8 mouse cellular contexts compared by ENCODE assay signal in the genomic region with DNA sequence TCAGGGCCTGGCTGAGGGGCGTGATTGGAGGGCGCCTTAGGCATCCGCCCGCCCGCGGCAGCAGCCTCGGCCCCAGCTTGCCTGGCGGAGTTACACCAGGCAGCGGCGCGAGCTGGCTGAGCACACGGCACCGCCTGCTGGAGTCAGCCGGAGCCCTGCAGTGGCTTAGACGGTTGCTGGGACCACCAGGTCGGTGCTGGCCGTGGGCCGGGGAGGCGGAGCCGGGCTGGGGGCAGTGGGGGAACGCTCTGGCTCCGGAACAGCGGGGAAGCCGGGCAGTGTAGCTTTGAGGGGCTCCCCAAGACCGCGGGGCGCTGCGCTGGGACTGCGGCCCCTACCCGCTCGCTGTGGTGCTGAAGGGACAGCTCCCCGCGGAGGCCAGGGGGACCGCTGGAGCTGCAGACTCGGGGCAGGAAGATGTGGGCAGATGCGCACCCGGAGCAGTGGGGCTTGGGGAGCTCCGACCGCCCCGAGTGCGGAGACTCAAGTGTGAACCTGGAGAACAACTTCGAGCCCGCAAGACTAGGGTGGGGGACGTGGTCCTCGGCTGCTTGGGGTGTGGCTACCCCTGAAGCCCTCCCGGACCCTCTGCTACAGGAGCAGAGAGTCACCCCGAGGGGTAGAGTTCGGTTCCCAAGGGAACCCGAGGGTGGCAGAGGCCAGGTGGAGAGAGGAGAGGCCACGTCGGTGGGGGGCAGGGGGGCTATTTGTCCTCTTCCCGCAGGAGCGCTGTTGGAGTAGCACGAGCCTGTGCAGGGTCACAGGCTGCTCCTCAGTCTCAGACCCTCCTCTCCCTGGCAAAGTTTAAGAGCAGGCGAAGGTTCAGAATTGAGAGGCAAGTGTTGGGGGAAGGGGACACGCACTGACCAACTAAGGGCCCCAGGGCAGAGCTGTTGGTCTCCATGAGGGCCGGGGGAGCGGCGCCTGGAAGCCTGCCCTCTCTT. TPM values are rescaled to one million over a fixed set of nuclear protein-coding genes. Genes with fewer than 3 reads are reported as not detected.
DNase-seq lines count a peak whose midpoint lies in the region; ATAC-seq lines count a peak whose summit lies in the region.

No protein-coding gene starts in this region.

- peak; percentile 60 for ATAC-seq in frontal cortex, adult (ENCODE audit: low TSS enrichment)
- peak; percentile 63; the same call in 1 of the 2 replicates for ATAC-seq in liver, embryonic 13.5 days (ENCODE audit: low read depth)

- 2% methylated on average over 58 of the region's 59 CpGs for WGBS in liver, embryonic 13.5 days (ENCODE audit: insufficient replicate concordance)

- H3K9me3 ChIP-seq in liver, embryonic 13.5 days (replicated peaks) = no peaks in the 10 kb centered on the region

- H3K9ac ChIP-seq in liver, embryonic 13.5 days = no peak overlapping the region

- H3K4me2 ChIP-seq in liver, embryonic 13.5 days = peak overlapping the region; percentile 53

- no peak overlapping the region; the same call in 1 of the 2 replicates for H3K4me3 ChIP-seq in liver, embryonic 13.5 days (replicated peaks)

- peaks cover 50% of the 10 kb centered on the region for H3K27me3 ChIP-seq in liver, embryonic 13.5 days
- no peaks in the 10 kb centered on the region for H3K27me3 ChIP-seq in splenic B cell, adult 2 months (ENCODE audit: control insufficient read depth, insufficient read depth, low read length, poor library complexity, severe bottlenecking)

- peaks cover 8% of the 10 kb centered on the region for H3K4me1 ChIP-seq in liver, embryonic 13.5 days (replicated peaks)

- no peaks in the 10 kb centered on the region for H3K36me3 ChIP-seq in liver, embryonic 13.5 days
- no peaks in the 10 kb centered on the region for H3K36me3 ChIP-seq in splenic B cell, adult 2 months (ENCODE audit: control insufficient read depth, insufficient read depth, low read length, poor library complexity, severe bottlenecking)

- no peak overlapping the region for H3K27ac ChIP-seq in liver, embryonic 13.5 days

- DNase-seq in frontal cortex, postnatal 25 days (ENCODE audit: low spot score in 2 of 2) = no peak
- peak; percentile 87 for DNase-seq in embryo, embryonic 10.5 days (ENCODE audit: low spot score)
- DNase-seq in heart, adult 18-20 months = peak; percentile 59 to 84
- DNase-seq in kidney, adult 11 months = peak; percentile 50
- peak; percentile 47 for DNase-seq in liver, embryonic 13.5 days
- DNase-seq in natural killer cell, adult 2 months (ENCODE audit: low spot score in 2 of 2) = peak; percentile 13 to 78
- peak; percentile 90 for DNase-seq in splenic B cell, adult 2 months (ENCODE audit: low read depth, low spot score)

RNA-seq across cellular contexts. Expression of a gene that starts 0.5 kb away (rescaled TPM):
- total RNA-seq in heart, adult 18-20 months (2021) = 1 to 10 TPM; 2.0 to 2.5 TPM
- polyA plus RNA-seq in liver, embryonic 13.5 days (2015; fragmentation: Nextera tagmentation; extraction: Ambion mirVana) = 0.23 and 0.30 TPM in 2 replicates

Comparison
In these comparisons a context has a peak if more than half of its experiments do, and no peak if none do; other contexts are left out.
1. DNase-seq: peak in embryo, embryonic 10.5 days (single experiment), heart, adult 18-20 months (2 of 2), kidney, adult 11 months (single experiment), liver, embryonic 13.5 days (single experiment), natural killer cell, adult 2 months (2 of 2) and splenic B cell, adult 2 months (single experiment); none in frontal cortex, postnatal 25 days (0 of 2).